Mouse (Mus musculus) olfactory bulb, adult 2 months (tissue): ENCODE measurements around the gene Lcorl.

Experiments
- CTCF ChIP-seq: fragments of 200-500 bp; IDR thresholded peaks from 2 replicates; pipeline ENCODE4 v1.5.1; 2012; ENCODE audit warnings: low read depth, mild to moderate bottlenecking, low read length, moderate library complexity; ENCODE audit not compliant: insufficient read depth
- POLR2A ChIP-seq: fragments of 200-500 bp; IDR thresholded peaks from 2 replicates; pipeline ENCODE4 v1.6.1; 2012; ENCODE audit warnings: mild to moderate bottlenecking, low read depth, low read length, moderate library complexity; ENCODE audit not compliant: insufficient read depth

- no peak for TF ChIP-seq POLR2A
- no peak for TF ChIP-seq CTCF
These were observed 45.8 kb upstream of the Lcorl start for GRCm38 (mm10) chr5:45903246-45903645.
